Mouse (Mus musculus) heart, embryonic 12.5 days (tissue): ENCODE measurements at regions not wholly inside any gene's neighbourhood (a gene's known extent, or its start where the extent isn't known, plus 50 kb on each side); places are given as distances from the start of the nearest gene placed in this dataset.
"Not testable (repeated sequence)": the region's sequence is repeated elsewhere in the genome, so short reads cannot be mapped to it uniquely, and the experiment has no call there.

Source experiments
- ATAC-seq: fragments of 200-750 bp; cut with Nextera tagmentation; 2 replicates; pipeline ENCODE4 v1.8.0; 2017; ENCODE audit warnings: moderate TSS enrichment, moderate library complexity; ENCODE audit not compliant: insufficient number of reproducible peaks, low FRiP score
- H3K27ac ChIP-seq: fragments of 300-500 bp; sonication (generic); 2 replicates; pipeline ENCODE4 v1.5.1; 2016; ENCODE audit warnings: mild to moderate bottlenecking, moderate library complexity; ENCODE audit not compliant: poor library complexity, severe bottlenecking
- H3K27me3 ChIP-seq: fragments of 300-500 bp; sonication (generic); replicated peaks from 2 replicates; pipeline ENCODE4 v1.6.1; 2016; ENCODE audit warnings: mild to moderate bottlenecking, moderate library complexity
- H3K36me3 ChIP-seq: fragments of 300-500 bp; sonication (generic); 2 replicates; pipeline ENCODE4 v1.6.1; 2016; ENCODE audit warnings: mild to moderate bottlenecking, moderate library complexity
- H3K4me1 ChIP-seq: fragments of 300-500 bp; sonication (generic); replicated peaks from 2 replicates; pipeline ENCODE4 v1.6.1; 2016; ENCODE audit warnings: mild to moderate bottlenecking
- H3K4me2 ChIP-seq: fragments of 300-500 bp; sonication (generic); 2 replicates; pipeline ENCODE4 v1.6.1; 2016; ENCODE audit warnings: mild to moderate bottlenecking, moderate library complexity
- H3K4me3 ChIP-seq: fragments of 300-500 bp; sonication (generic); 2 replicates; pipeline ENCODE4 v1.5.1; 2016; ENCODE audit warnings: mild to moderate bottlenecking
- H3K9ac ChIP-seq: fragments of 300-500 bp; sonication (generic); 2 replicates; pipeline ENCODE4 v1.6.1; 2016; ENCODE audit warnings: mild to moderate bottlenecking, moderate library complexity
- H3K9me3 ChIP-seq: fragments of 300-500 bp; sonication (generic); replicated peaks from 2 replicates; pipeline ENCODE4 v1.6.1; 2016; ENCODE audit warnings: mild to moderate bottlenecking, moderate library complexity
- WGBS: fragments of 180-500 bp; shearing (Covaris S2); methylation state at CpG from one replicate; pipeline ENCODE4 v1.1.7; 2016; 5-methylcytosine and 5-hydroxymethylcytosine counted together

GRCm38 (mm10) chr9:27509711-27510110, 113.1 kb downstream of the Spata19 start:
- ATAC-seq: no peak
- Histone ChIP-seq H3K9ac (no peak overlapping the region), H3K27ac (no peak overlapping the region), H3K4me1 (no peaks in the 10 kb centered on the region), H3K4me3 (no peak overlapping the region), H3K4me2 (no peak overlapping the region), H3K36me3 (no peaks in the 10 kb centered on the region), H3K9me3 (no peaks in the 10 kb centered on the region), H3K27me3 (no peaks in the 10 kb centered on the region)
- 83% methylated on average over 9 of the region's 9 CpGs for WGBS

DNA sequence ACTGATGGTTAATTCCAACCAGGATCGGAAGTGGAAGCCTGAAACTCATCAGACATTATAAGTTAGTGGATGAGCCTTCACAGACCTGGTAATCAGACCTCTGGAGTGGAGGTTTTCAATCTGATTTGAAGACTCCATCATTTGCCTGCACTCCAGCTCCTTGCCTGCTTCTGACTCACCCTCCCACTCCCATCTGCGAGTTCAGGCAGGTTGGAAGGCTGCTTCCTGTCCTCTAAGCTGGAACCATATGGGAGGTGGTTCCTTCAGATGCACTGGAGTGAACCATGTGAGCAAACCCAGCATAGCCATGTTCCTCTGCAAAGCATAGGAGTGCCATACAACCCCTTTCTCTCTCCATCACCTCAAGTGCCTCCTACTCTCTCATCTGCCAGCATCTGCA, 114.6 kb downstream of the Spata19 start:
- H3K4me3 ChIP-seq: no peak overlapping the region
- H3K27me3 ChIP-seq: no peaks in the 10 kb centered on the region
- no peak overlapping the region for H3K27ac ChIP-seq
- H3K36me3 ChIP-seq: no peaks in the 10 kb centered on the region
- 58% methylated on average over 2 of the region's 2 CpGs for WGBS
- no peaks in the 10 kb centered on the region for H3K4me1 ChIP-seq
- no peak overlapping the region for H3K4me2 ChIP-seq
- no peaks in the 10 kb centered on the region for H3K9me3 ChIP-seq
- no peak overlapping the region for H3K9ac ChIP-seq
- no peak for ATAC-seq

DNA sequence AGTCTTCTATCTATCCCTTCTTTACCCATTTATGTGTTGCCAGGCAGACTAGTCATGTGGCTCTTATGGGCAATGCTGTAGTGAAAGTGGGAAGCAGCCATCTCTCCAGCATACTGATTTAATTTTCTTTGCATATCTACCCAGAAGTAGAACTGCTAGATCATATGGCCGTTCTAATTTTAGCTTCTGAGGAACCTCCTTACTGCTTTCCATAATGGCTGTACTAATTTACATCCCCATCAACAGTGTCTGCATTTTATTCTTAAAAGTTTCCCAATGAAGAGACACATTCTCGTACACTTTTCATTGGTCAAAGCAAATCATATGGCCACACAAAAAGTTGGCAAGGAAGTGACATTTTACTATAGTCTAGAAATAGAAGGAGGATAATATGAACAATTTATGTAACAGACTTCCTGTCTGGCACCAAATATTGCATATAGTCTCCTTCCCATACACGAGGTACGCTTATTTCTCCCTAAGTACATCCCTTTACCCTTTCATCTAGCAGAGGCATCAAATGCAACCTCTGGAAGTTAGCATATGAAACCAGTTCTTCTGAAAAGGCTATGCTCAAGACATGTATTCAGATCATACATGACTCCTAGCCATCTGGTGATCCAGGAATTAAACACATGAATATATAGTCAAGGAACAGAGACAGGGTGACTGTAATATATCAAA, 119.0 kb downstream of the Spata19 start:
- Histone ChIP-seq H3K27me3 (no peaks in the 10 kb centered on the region), H3K36me3 (no peaks in the 10 kb centered on the region), H3K27ac (no peak overlapping the region), H3K9me3 (no peaks in the 10 kb centered on the region), H3K4me2 (no peak overlapping the region), H3K4me3 (no peak overlapping the region), H3K4me1 (no peaks in the 10 kb centered on the region), H3K9ac (no peak overlapping the region)
- 81% methylated on average over 4 of the region's 4 CpGs for WGBS
- no peak for ATAC-seq

DNA sequence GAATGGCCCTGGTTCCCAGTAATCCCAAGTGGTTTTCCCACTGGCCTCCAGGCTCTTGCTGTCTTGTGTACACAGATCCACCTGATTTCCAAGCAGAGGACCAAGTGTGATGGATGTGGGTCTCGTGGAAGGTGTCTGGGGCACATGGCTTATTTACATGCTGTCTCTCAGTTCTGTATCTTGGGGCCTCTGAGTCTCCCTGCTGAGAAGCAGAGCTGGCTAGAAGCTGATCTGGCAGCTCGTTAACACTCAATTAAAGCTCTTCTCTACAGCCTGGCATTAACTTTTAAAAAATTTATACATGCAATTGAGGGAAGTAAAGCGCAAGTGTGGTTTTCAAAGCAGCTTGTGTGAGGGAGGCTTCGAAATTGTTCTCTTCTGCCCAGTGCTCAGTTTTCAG, 121.4 kb downstream of the Spata19 start:
- Histone ChIP-seq H3K27me3 (no peaks in the 10 kb centered on the region), H3K4me2 (no peak overlapping the region), H3K4me1 (no peaks in the 10 kb centered on the region), H3K4me3 (no peak overlapping the region), H3K9ac (no peak overlapping the region), H3K9me3 (no peaks in the 10 kb centered on the region), H3K27ac (no peak overlapping the region), H3K36me3 (no peaks in the 10 kb centered on the region)
- WGBS: 51% methylated on average over 4 of the region's 4 CpGs
- no peak for ATAC-seq

GRCm38 (mm10) chr9:27519711-27520110, 123.1 kb downstream of the Spata19 start:
- ATAC-seq: no peak
- Histone ChIP-seq H3K4me2 (no peak overlapping the region), H3K36me3 (no peaks in the 10 kb centered on the region), H3K4me3 (no peak overlapping the region), H3K27me3 (no peaks in the 10 kb centered on the region), H3K9ac (no peak overlapping the region), H3K9me3 (no peaks in the 10 kb centered on the region), H3K4me1 (no peaks in the 10 kb centered on the region), H3K27ac (no peak overlapping the region)
- 66% methylated on average over 5 of the region's 5 CpGs for WGBS

DNA sequence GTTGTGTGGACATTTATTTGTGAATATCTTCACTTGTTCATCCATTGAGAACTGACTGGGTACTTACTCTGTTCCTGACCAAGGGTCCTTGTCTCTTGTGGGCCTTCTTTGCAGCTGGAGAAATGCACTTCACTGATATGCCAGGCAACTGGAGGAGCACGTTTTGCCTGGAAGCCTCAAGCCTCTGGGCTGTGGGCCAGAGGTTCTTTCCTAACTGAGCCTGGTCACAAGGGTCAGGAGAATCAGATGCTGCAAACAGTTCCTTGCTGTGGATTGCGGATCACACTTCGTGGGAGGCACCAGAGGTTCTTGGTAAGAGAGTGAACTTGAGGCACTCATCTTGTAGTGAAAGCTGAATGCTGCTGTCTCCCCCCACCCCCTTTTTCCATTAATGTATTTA, 124.6 kb downstream of the Spata19 start:
- no peaks in the 10 kb centered on the region for H3K4me1 ChIP-seq
- H3K4me3 ChIP-seq: no peak overlapping the region
- no peak for ATAC-seq
- no peak overlapping the region for H3K4me2 ChIP-seq
- H3K27ac ChIP-seq: no peak overlapping the region
- no peaks in the 10 kb centered on the region for H3K9me3 ChIP-seq
- H3K9ac ChIP-seq: no peak overlapping the region
- H3K36me3 ChIP-seq: no peaks in the 10 kb centered on the region
- H3K27me3 ChIP-seq: no peaks in the 10 kb centered on the region
- 58% methylated on average over 3 of the region's 3 CpGs for WGBS

DNA sequence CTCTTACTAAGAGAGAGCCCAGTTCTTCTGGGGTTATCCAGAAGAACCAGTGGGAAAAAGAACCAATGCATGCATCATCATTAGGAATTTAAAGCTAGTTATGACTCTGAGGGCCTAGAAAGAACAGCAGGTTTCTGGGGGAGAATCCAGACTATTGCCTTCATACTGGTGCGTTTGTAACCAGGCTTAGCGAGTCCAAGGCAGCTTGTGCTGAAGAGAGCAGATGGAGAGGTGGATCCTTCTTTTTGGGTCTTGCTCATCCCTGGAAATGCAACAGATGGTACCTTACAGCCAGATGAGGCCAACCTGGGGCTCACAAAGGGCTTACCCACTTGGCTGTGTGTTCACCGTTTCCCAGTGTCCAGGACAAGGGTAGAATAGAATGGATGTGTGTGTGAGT, 130.1 kb downstream of the Spata19 start:
- Histone ChIP-seq H3K9ac (no peak overlapping the region), H3K27me3 (no peaks in the 10 kb centered on the region), H3K36me3 (no peaks in the 10 kb centered on the region), H3K4me1 (no peaks in the 10 kb centered on the region), H3K9me3 (no peaks in the 10 kb centered on the region), H3K27ac (no peak overlapping the region), H3K4me2 (no peak overlapping the region), H3K4me3 (no peak overlapping the region)
- no peak for ATAC-seq
- WGBS: 77% methylated on average over 3 of the region's 3 CpGs

- Histone ChIP-seq H3K4me3 (no peak overlapping the region), H3K36me3 (no peaks in the 10 kb centered on the region), H3K9me3 (no peaks in the 10 kb centered on the region; the same call in 1 of the 2 replicates), H3K9ac (no peak overlapping the region), H3K4me2 (no peak overlapping the region), H3K4me1 (no peaks in the 10 kb centered on the region), H3K27me3 (no peaks in the 10 kb centered on the region), H3K27ac (no peak overlapping the region)
- no peak for ATAC-seq
- WGBS: 41% methylated on average over 5 of the region's 5 CpGs
These were observed 141.9 kb downstream of the Spata19 start for GRCm38 (mm10) chr9:27538480-27538879.

GRCm38 (mm10) chr9:27541585-27542151, 145.1 kb downstream of the Spata19 start:
- Histone ChIP-seq H3K4me2 (no peak overlapping the region), H3K27me3 (no peaks in the 10 kb centered on the region), H3K4me3 (no peak overlapping the region), H3K27ac (no peak overlapping the region), H3K9ac (no peak overlapping the region), H3K9me3 (no peaks in the 10 kb centered on the region; the same call in 1 of the 2 replicates), H3K4me1 (no peaks in the 10 kb centered on the region), H3K36me3 (no peaks in the 10 kb centered on the region)
- WGBS: 79% methylated on average over 2 of the region's 2 CpGs
- no peak for ATAC-seq

- H3K9me3 ChIP-seq, ATAC-seq, H3K4me2 ChIP-seq, H3K9ac ChIP-seq, H3K4me1 ChIP-seq, H3K27me3 ChIP-seq, H3K27ac ChIP-seq, H3K4me3 ChIP-seq, H3K36me3 ChIP-seq: not testable (repeated sequence)
These were observed 158.1 kb downstream of the Spata19 start for GRCm38 (mm10) chr9:27554697-27555096.

DNA sequence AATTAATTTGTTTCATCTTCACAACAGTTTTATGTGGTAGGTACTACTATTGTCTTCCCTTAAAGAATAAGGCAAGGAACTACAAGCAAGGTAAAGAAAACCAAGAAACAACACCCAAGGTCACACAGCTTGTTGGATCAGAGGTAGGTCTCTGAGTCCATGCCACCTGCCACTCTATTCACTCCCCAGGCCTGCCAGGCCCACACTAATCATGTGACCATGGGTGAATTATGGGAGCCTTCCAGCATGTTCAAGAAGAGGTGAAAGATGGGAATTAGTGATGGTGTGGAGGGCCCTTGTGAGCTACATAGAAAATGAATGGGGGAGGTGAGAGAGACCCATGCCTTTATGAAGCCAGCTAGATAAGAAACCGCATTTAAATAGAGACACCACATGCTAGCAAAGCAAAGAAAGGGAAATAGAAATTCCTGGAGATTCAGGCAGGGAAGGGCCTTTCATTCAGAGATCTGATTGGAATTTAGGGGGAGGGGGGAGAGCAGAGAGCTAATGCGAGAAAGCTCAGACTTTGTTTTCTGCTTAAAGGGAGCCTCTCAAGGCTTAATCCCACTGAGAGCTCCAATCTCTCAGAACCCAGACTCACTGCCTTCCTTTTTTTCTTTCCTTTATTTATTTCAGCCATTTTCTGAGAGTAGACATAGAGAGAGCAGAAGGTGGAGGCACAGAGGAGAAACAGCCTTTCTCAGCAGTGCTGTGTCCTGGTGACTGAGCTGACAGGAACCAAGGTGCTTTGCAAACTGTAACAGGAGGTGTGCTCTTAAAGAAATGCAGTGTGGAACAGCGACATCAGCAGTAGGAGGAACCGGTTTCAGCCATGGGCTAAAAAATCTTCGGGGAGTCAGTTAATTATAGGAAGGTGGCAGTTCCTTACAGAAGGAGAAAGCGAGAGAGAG, 160.0 kb downstream of the Spata19 start:
- Histone ChIP-seq H3K36me3 (no peaks in the 10 kb centered on the region), H3K9ac (no peak overlapping the region)
- 18% methylated on average over 6 of the region's 6 CpGs for WGBS

More for the DNA sequence above, 160.0 kb downstream of the Spata19 start:
- no peak overlapping the region for H3K4me2 ChIP-seq
- no peak overlapping the region for H3K27ac ChIP-seq
- no peaks in the 10 kb centered on the region for H3K9me3 ChIP-seq
- 0 out of 2 replicates have a peak, but pooled peaks cover 5% of the 10 kb centered on the region for H3K4me1 ChIP-seq
- H3K4me3 ChIP-seq: no peak overlapping the region
- H3K27me3 ChIP-seq: no peaks in the 10 kb centered on the region
- ATAC-seq: no peak
